Mouse (Mus musculus) hematopoietic stem cell, adult 5-6 weeks (primary cell): ENCODE data around the gene Agap1. TPM values are rescaled to one million over a fixed set of nuclear protein-coding genes. Genes with fewer than 3 reads are reported as not detected.
"Not testable (repeated sequence)": the region's sequence is repeated elsewhere in the genome, so short reads cannot be mapped to it uniquely, and the experiment has no call there.

Experiments
- ATAC-seq, 2 experiments: fragments of 125-278 bp in 1 of 2; replicated peaks in 1 of 2; 2 replicates each; pipeline ENCODE4 v1.8.0; 2016 to 2017; ENCODE audit warnings: inconsistent platforms in 2 of 2, mild to moderate bottlenecking in 2 of 2, moderate number of reproducible peaks in 2 of 2, low read depth in 1 of 2, moderate TSS enrichment in 1 of 2; ENCODE audit not compliant: low FRiP score in 2 of 2, poor library complexity in 2 of 2, severe bottlenecking in 2 of 2, insufficient read depth in 1 of 2, low TSS enrichment in 1 of 2
- total RNA-seq: library from RNA; stranded (forward); fragments of 172-1452, 232-1000 nt; gene quantifications from 2 replicates; pipeline ENCODE4 v1.2.3, GENCODE M21; 2017

Gene Agap1
- total RNA-seq, 1 experiment from 2014 or later, result 8.4 TPM

DNA sequence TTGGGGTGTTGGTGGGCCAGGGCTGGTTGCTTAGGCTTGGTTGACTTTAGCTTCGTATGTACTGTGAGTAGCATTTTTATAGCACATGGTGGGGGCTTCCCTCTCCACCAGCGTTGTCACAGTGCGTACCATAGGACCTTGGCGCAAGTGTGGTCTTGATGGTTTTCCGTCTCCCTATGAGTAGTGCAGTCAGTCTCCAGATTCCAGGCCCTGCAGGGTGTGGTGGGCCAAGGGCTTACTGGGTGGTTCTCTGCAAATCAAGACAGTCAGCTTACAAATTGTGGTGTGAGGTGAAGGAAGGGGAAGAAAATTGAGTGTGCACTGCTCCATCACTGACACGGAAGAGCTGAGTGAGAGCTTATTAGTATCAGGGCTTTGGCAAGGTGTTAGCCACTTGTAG, 32.3 kb downstream of the Agap1 start:
- ATAC-seq, result no peak

DNA sequence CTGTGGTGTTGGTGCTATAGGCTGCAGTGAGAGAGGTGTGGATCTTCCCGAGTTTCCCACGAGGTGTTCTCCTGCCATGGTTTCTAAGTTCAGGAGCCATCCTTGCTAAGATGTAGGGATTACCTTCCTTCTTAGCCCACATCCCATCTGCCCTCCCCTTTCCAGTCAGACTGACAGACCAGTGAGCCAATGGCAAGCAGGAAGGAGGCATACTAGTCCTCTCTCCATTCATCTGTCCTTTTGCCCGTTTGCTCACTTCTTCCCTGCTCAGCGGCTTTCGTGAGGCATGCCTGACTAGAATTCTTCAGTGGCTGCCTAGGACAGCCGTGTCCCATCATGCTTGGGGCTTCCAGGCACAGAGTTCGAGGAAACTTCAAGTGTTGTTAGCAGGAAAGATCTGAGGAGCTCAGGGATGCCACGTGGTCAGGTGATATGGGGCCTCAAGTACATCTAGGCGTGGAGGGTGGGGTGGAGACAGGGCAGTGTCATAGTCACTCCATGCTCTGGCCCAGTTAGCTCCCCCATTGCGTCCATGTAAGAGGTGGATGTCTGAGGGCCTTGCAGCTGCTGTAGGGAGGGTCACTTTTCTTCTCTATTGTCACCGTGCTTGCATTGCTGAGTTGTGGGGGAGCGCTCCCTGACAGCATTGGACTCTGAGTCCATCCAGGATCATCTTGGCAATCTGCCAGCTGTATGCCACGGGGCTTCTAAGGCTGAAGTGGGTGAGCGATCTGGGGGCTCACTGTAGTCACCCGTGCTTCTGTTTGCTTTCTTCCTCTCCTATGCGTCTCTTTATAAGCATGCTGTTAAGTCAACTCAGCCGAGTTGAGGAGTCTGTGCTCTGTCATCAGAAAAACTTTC, 34.7 kb downstream of the Agap1 start:
- ATAC-seq, result no peak

DNA sequence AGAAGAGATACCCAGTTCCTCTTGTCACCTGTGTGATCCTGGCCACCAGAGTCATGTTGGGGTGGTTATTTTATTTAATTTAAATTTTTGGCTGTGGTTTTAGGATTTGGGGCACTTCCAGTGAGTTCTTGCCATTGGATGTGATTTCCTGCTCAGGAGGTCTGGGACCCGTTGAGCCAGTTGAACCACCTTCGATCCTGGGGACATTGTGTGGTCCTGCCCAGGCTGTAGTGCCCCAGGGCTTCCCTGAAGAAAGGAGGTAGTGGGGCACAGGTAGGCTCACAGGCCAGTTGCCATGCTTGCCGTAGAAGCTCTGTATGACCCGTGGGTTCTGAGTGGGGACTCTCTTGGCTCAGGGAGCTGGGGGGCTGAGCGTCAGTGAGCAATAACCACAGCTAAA, 38.6 kb downstream of the Agap1 start:
- ATAC-seq, result no peak

- ATAC-seq, result no peak
Observed at GRCm38 (mm10) chr1:89494816-89495215, 40.2 kb downstream of the Agap1 start.

- no peak for ATAC-seq
Observed at GRCm38 (mm10) chr1:89496204-89496603, 41.6 kb downstream of the Agap1 start.

DNA sequence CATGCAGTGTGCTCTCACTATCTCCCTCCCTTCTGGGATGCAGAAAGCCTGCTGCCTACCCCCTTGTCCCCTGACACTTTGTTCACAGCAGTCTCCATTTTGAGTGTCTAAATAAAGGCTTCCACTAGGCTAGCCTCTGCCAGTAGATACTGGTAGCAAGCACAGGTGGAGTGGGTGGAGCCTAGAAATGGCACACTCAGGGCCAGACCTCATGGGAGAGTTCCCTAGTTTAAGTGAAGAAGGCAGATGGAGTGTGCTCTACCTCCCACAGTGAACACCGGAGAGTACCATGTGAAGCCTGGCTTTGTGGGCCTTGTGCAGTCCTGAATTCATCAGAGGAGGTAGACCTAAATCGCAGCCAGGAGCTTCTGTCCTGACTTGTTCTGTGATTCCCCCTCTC, 46.3 kb downstream of the Agap1 start:
- no peak for ATAC-seq

GRCm38 (mm10) chr1:89501346-89501745, 46.7 kb downstream of the Agap1 start:
- no peak for ATAC-seq

DNA sequence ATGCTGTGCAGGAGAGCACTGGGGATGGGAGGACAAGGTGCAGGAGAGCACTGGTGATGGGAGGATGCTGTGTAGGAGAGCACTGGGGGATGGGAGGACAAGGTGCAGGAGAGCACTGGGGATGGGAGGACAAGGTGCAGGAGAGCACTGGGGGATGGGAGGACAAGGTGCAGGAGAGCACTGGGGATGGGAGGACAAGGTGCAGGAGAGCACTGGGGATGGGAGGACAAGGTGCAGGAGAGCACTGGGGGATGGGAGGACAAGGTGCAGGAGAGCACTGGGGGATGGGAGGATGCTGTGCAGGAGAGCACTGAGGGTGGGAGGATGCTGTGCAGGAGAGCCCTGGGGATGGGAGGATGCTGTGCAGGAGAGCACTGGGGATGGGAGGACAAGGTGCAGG, 47.3 kb downstream of the Agap1 start:
- not testable (repeated sequence) for ATAC-seq

GRCm38 (mm10) chr1:89509196-89509595, 54.6 kb downstream of the Agap1 start:
- no peak for ATAC-seq

DNA sequence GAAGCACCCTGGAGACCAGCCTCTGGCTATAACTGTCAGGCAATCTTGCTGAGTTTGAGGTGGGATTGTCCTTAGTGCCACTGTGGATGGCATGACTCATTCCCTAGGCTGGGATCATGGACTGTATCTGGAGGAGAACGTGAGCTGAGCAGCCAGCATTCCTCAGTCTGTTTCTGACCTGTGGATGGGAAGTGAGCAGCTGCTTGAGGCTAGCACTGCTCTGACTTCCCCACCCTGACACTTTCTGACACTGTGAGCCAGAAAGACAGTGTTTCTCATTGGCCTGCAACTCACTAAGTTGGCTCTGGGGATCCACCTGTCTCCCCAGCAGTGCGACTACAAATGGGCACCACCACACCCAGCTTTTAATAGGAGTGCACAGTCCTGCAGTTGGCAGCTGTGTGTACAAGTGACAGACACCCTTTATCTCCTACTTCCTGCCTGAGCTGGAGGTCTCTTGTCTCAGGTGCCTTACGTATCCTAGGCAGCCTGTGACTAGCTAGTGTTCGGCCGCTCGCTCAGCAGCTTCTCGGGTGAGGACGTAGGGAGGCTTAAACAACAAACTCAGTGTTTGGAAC, 55.2 kb downstream of the Agap1 start:
- ATAC-seq, result no peak

GRCm38 (mm10) chr1:89510731-89511130, 56.1 kb downstream of the Agap1 start:
- ATAC-seq, result no peak

DNA sequence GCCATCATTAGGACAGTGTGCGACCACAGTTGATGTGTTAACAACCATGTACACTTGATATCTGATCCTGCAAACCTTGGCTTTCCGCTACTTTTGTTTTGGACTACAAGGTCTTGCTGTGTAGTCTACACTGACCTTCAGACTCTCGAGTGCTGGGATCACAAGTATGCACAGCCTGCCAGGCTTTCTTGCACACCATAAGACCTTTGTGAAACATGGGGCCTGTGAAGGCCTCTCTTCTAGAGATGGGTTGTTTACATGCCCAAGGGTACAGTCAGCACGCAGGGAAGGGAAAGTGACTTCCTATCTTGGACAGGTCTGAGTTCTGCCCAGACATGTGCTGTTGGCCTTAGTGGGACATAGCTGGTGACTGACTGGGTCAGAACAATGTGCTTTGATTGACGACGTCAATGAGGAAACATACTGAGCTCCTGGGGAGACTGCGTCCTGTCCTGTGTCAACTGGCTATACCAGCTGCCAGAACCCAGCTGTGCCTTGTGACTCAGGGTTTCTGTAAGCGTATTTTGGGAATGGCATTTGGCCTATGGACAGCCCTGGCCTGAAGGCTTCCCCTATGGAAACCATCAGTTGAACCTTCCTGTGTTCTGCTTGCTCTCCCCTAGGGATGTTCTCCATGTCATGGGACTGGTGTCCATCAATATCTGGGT, 59.1 kb downstream of the Agap1 start:
- no peak for ATAC-seq

GRCm38 (mm10) chr1:89515808-89516560, 61.4 kb downstream of the Agap1 start:
- no peak for ATAC-seq

- ATAC-seq, result no peak
Observed at GRCm38 (mm10) chr1:89517817-89518216, 63.2 kb downstream of the Agap1 start.

GRCm38 (mm10) chr1:89519914-89520643, 65.5 kb downstream of the Agap1 start:
- no peak for ATAC-seq

DNA sequence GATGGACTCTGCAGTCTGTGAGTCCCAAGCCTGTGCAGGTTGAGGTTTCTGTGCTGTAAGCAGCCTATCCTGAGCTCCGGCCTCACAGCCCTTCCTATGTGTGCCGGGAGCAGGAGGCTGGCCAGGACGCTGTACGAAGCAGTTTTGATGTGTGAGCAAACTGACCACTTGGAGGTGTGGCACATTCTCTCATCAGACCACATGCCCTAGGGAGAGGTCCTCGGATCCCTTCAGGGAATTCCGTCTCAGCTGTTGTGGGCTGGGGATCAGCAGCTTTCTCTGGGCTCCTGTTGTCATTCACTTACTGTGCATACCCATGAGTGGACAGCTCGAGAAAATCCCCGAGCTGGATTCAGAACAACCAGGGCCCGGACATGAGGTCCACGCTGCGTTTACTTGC, 66.8 kb downstream of the Agap1 start:
- ATAC-seq, result no peak

DNA sequence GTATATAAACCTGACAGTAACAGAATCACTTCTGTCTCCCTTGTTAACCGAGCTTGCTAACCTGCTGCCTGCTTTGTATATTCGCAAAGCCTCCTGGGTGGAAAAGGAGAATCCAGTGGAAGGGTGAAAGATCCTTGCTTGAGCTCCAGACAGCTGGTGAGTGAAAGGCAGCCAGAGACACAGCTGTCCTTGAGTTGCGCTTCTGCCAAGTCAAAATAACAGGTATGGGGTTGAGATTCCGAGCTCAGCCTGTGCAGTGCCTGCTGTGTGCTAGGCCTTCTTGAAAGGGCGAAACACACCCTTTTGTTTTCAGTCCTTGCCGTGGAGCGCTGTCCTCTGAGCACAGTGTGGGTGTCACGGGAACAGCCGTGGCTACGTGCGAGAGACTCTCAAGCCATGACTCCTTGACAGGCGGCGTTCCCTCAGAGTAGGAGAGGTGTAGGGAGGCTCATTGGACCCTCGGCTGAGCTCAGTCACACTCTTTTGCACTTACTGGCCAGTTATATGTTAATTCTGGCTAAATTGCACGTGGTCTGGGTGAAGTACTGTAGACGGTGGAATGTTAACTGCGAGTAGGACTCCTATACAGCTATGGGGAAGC, 67.4 kb downstream of the Agap1 start:
- no peak for ATAC-seq
